Comparison of ENCODE assay signal across 8 mouse cellular contexts in the genomic region with DNA sequence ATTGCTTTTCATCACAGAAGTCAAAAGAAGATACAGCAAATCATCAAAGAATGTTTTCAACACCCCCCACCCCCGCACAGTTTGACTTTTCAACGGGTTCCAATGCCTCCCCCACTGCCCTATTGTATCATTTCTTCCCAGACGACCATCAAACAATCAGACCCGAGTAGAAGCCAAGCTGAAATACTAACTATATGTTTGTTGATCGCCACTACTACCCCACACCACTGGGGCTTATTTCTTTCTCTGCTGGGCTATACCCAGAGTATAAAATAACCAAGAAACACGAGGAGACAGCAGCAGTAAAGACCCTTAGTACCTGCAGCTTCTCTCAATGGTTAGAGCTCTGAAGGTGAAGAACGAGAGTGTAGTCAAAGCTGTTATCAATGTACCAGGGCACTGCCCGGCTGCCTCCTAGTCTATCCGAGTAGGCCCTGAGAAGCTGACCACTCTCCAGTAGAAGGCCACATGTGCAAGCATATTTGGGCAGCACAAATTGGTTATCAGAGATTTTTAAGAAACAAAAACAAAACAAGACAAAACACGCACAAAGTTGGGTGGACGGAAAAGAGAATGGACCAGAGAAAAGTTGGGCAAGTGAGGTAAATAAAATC.
DNase-seq lines count a peak whose midpoint lies in the region; ATAC-seq and TF ChIP-seq lines count a peak whose summit lies in the region.

No protein-coding gene starts in this region.

- H3K4me3 ChIP-seq in heart, embryonic 13.5 days = peak overlapping the region; percentile 22; the same call in 1 of the 2 replicates
- no peak overlapping the region for H3K4me3 ChIP-seq in forebrain, embryonic 11.5 days (ENCODE audit: low read depth, low read length)
- no peak overlapping the region for H3K4me3 ChIP-seq in limb, embryonic 10.5 days
- H3K4me3 ChIP-seq in midbrain, postnatal 0 days (ENCODE audit: low read depth, low read length) = no peak overlapping the region

- ATAC-seq in heart, embryonic 13.5 days (ENCODE audit: extremely low read depth, insufficient number of reproducible peaks, low FRiP score, low TSS enrichment) = no peak
- peak; percentile 57; the same call in 1 of the 2 replicates for ATAC-seq in forebrain, embryonic 11.5 days (replicated peaks; ENCODE audit: low FRiP score)
- peak; percentile 57 for ATAC-seq in midbrain, postnatal 0 days (ENCODE audit: low FRiP score)

- 0 out of 2 replicates have a peak, but pooled peaks cover 3% of the 10 kb centered on the region for H3K27me3 ChIP-seq in heart, embryonic 13.5 days (replicated peaks)
- no peaks in the 10 kb centered on the region for H3K27me3 ChIP-seq in forebrain, embryonic 11.5 days (ENCODE audit: control insufficient read depth, insufficient read depth, low read length)
- no peaks in the 10 kb centered on the region for H3K27me3 ChIP-seq in limb, embryonic 10.5 days (ENCODE audit: low read depth, poor library complexity, severe bottlenecking)
- H3K27me3 ChIP-seq in midbrain, postnatal 0 days (ENCODE audit: insufficient read depth, low read length) = no peaks in the 10 kb centered on the region

- no peak for TF ChIP-seq CTCF in midbrain, postnatal 0 days (IDR thresholded peaks at IDR 0.05)

- peak overlapping the region; percentile 57 for H3K4me2 ChIP-seq in heart, embryonic 13.5 days
- H3K4me2 ChIP-seq in forebrain, embryonic 11.5 days (ENCODE audit: low read depth, low read length, severe bottlenecking) = no peak overlapping the region
- H3K4me2 ChIP-seq in midbrain, postnatal 0 days (ENCODE audit: low read depth, low read length, poor library complexity, severe bottlenecking) = peak overlapping the region; percentile 28

- no peak for DNase-seq in heart, postnatal 10 days
- no peak for DNase-seq in forebrain, embryonic 11.5 days (ENCODE audit: low spot score)
- DNase-seq in limb, embryonic 10.5 days (ENCODE audit: low spot score) = no peak
- no peak for DNase-seq in midbrain, postnatal 0 days (ENCODE audit: low spot score)
- DNase-seq in right cerebral cortex, postnatal 36 days (ENCODE audit: low spot score in 2 of 2) = no peak
- DNase-seq in urinary bladder, postnatal 4 days (ENCODE audit: low spot score in 2 of 2) = no peak
- DNase-seq in thymus, postnatal 10 days (ENCODE audit: low spot score in 2 of 2) = no peak

- peaks cover 15% of the 10 kb centered on the region for H3K4me1 ChIP-seq in heart, embryonic 13.5 days
- H3K4me1 ChIP-seq in forebrain, embryonic 11.5 days (replicated peaks; ENCODE audit: control insufficient read depth, insufficient read depth, low read length) = no peaks in the 10 kb centered on the region
- peaks cover 22% of the 10 kb centered on the region for H3K4me1 ChIP-seq in limb, embryonic 10.5 days
- 0 out of 2 replicates have a peak, but pooled peaks cover 9% of the 10 kb centered on the region for H3K4me1 ChIP-seq in midbrain, postnatal 0 days (ENCODE audit: insufficient read depth, low read length)

- peak overlapping the region; percentile 60; the same call in 1 of the 2 replicates for H3K9ac ChIP-seq in heart, embryonic 13.5 days
- H3K9ac ChIP-seq in forebrain, embryonic 11.5 days (ENCODE audit: low read length) = peak overlapping the region; percentile 18; the same call in 1 of the 2 replicates
- H3K9ac ChIP-seq in midbrain, postnatal 0 days (replicated peaks; ENCODE audit: low read length, poor library complexity, severe bottlenecking) = no peak overlapping the region

- no peaks in the 10 kb centered on the region for H3K36me3 ChIP-seq in heart, embryonic 13.5 days
- H3K36me3 ChIP-seq in forebrain, embryonic 11.5 days (ENCODE audit: control insufficient read depth, insufficient read depth, low read length) = no peaks in the 10 kb centered on the region
- H3K36me3 ChIP-seq in limb, embryonic 10.5 days = no peaks in the 10 kb centered on the region
- no peaks in the 10 kb centered on the region for H3K36me3 ChIP-seq in midbrain, postnatal 0 days (ENCODE audit: insufficient read depth, low read length)

- intact Hi-C loops in heart, postnatal 10 days (cut with DNase I) = loop anchor here (1.0 to 5.0 kb wide), 4 partner anchors 25 to 280 kb away; partner anchors contain the start of gene Fyn

- no peak overlapping the region for H3K27ac ChIP-seq in heart, embryonic 13.5 days (replicated peaks)
- no peak overlapping the region for H3K27ac ChIP-seq in forebrain, embryonic 11.5 days (ENCODE audit: low read depth, low read length)
- peak overlapping the region; percentile 77 for H3K27ac ChIP-seq in limb, embryonic 10.5 days
- no peak overlapping the region for H3K27ac ChIP-seq in midbrain, postnatal 0 days (ENCODE audit: low read depth, low read length)

- 42% methylated on average over 11 of the region's 11 CpGs for WGBS in heart, embryonic 13.5 days
- 47% methylated on average over 11 of the region's 11 CpGs for WGBS in forebrain, embryonic 11.5 days
- WGBS in limb, embryonic 10.5 days = 53% methylated on average over 11 of the region's 11 CpGs
- 43% methylated on average over 11 of the region's 11 CpGs for WGBS in midbrain, postnatal 0 days

- no peaks in the 10 kb centered on the region for H3K9me3 ChIP-seq in heart, embryonic 13.5 days
- H3K9me3 ChIP-seq in forebrain, embryonic 11.5 days (ENCODE audit: control insufficient read depth, low read length) = no peaks in the 10 kb centered on the region
- no peaks in the 10 kb centered on the region for H3K9me3 ChIP-seq in limb, embryonic 10.5 days (replicated peaks)
- H3K9me3 ChIP-seq in midbrain, postnatal 0 days (ENCODE audit: low read length) = no peaks in the 10 kb centered on the region
